Mouse (Mus musculus) lung, postnatal 0 days (tissue): ENCODE measurements at regions not wholly inside any gene's neighbourhood (a gene's known extent, or its start where the extent isn't known, plus 50 kb on each side); places are given as distances from the start of the nearest gene placed in this dataset.
"Not testable (repeated sequence)": the region's sequence is repeated elsewhere in the genome, so short reads cannot be mapped to it uniquely, and the experiment has no call there.

Experiments
- ATAC-seq: fragments of 200-750 bp; cut with Nextera tagmentation; 2 replicates; pipeline ENCODE4 v1.8.0; 2017; ENCODE audit warnings: moderate library complexity
- DNase-seq: peaks from one replicate; pipeline ENCODE4 v3.0.0-alpha.2; 2016; ENCODE audit warnings: low spot score
- H3K27ac ChIP-seq: fragments of 300-500 bp; sonication (generic); 2 replicates; pipeline ENCODE4 v1.5.1; 2014; ENCODE audit warnings: antibody characterized with exemption, mild to moderate bottlenecking, low read length, mixed read lengths
- H3K27me3 ChIP-seq: fragments of 300-500 bp; sonication (generic); replicated peaks from 2 replicates; pipeline ENCODE4 v1.6.1; 2014; ENCODE audit warnings: low read length, mixed read lengths; ENCODE audit not compliant: insufficient read depth
- H3K36me3 ChIP-seq: fragments of 300-500 bp; sonication (generic); 2 replicates; pipeline ENCODE4 v1.6.1; 2014; ENCODE audit warnings: low read length, mixed read lengths; ENCODE audit not compliant: insufficient read depth
- H3K4me1 ChIP-seq: fragments of 300-500 bp; sonication (generic); 2 replicates; pipeline ENCODE4 v1.6.1; 2014; ENCODE audit warnings: antibody characterized with exemption, low read depth, low read length, mixed read lengths; ENCODE audit not compliant: insufficient read depth
- H3K4me2 ChIP-seq: fragments of 300-500 bp; sonication (generic); replicated peaks from 2 replicates; pipeline ENCODE4 v1.6.1; 2014; ENCODE audit warnings: low read depth, mild to moderate bottlenecking, low read length, moderate library complexity, mixed read lengths
- H3K4me3 ChIP-seq: fragments of 300-500 bp; sonication (generic); 2 replicates; pipeline ENCODE4 v1.5.1; 2014; ENCODE audit warnings: low read depth, low read length
- H3K9ac ChIP-seq: fragments of 300-500 bp; sonication (generic); replicated peaks from 2 replicates; pipeline ENCODE4 v1.6.1; 2014; ENCODE audit warnings: low read depth, mild to moderate bottlenecking
- H3K9me3 ChIP-seq: fragments of 300-500 bp; sonication (generic); 2 replicates; pipeline ENCODE4 v1.6.1; 2016; ENCODE audit warnings: low read length, mixed read lengths
- CTCF ChIP-seq: IDR thresholded peaks from 2 replicates; pipeline ENCODE4 v1.5.1; 2016; ENCODE audit warnings: antibody characterized with exemption, mild to moderate bottlenecking
- EP300 ChIP-seq: IDR thresholded peaks from 2 replicates; pipeline ENCODE4 v1.6.1; 2016; ENCODE audit warnings: antibody characterized with exemption, mild to moderate bottlenecking, control low read depth
- WGBS: fragments of 180-500 bp; shearing (Covaris S2); extraction: QIAGEN DNeasy Blood & Tissue Kit; methylation state at CpG from one replicate; pipeline ENCODE4 v1.1.7; 2014; 5-methylcytosine and 5-hydroxymethylcytosine counted together

GRCm38 (mm10) chr15:5892034-5892433 is 407.6 kb upstream of the Dab2 start:
- no peaks in the 10 kb centered on the region for H3K4me1 ChIP-seq
- WGBS: 29% methylated on average over 3 of the region's 3 CpGs
- peak; percentile 52 for ATAC-seq
- TF ChIP-seq EP300 (no peak), CTCF (no peak)
- no peak overlapping the region for H3K27ac ChIP-seq
- H3K9me3 ChIP-seq: no peaks in the 10 kb centered on the region
- no peaks in the 10 kb centered on the region for H3K27me3 ChIP-seq
- H3K4me2 ChIP-seq: no peak overlapping the region
- H3K9ac ChIP-seq: no peak overlapping the region
- no peak overlapping the region for H3K4me3 ChIP-seq
- peak; percentile 50 for DNase-seq
- no peaks in the 10 kb centered on the region for H3K36me3 ChIP-seq

GRCm38 (mm10) chr15:5895688-5896470 is 403.7 kb upstream of the Dab2 start:
- not testable (repeated sequence) for H3K9me3 ChIP-seq, H3K4me2 ChIP-seq, H3K27ac ChIP-seq, H3K9ac ChIP-seq, H3K4me1 ChIP-seq, DNase-seq, H3K27me3 ChIP-seq, H3K36me3 ChIP-seq, ATAC-seq, H3K4me3 ChIP-seq
- 86% methylated on average over 5 of the region's 5 CpGs for WGBS

GRCm38 (mm10) chr15:5915261-5915660 is 384.3 kb upstream of the Dab2 start:
- TF ChIP-seq EP300: no peak
- peak; percentile 70 for TF ChIP-seq CTCF
- Histone ChIP-seq H3K9ac (no peak overlapping the region), H3K27ac (no peak overlapping the region), H3K4me2 (no peak overlapping the region), H3K4me1 (no peaks in the 10 kb centered on the region), H3K36me3 (no peaks in the 10 kb centered on the region), H3K4me3 (no peak overlapping the region), H3K27me3 (no peaks in the 10 kb centered on the region), H3K9me3 (no peaks in the 10 kb centered on the region)
- peak; percentile 57 for DNase-seq
- 1% methylated on average over 2 of the region's 2 CpGs for WGBS
- ATAC-seq: no peak

- Histone ChIP-seq H3K36me3 (no peaks in the 10 kb centered on the region), H3K4me1 (no peaks in the 10 kb centered on the region), H3K27ac (no peak overlapping the region), H3K4me3 (no peak overlapping the region), H3K4me2 (no peak overlapping the region), H3K9ac (no peak overlapping the region), H3K9me3 (no peaks in the 10 kb centered on the region), H3K27me3 (no peaks in the 10 kb centered on the region)
- DNase-seq (no peak), ATAC-seq (no peak)
- TF ChIP-seq EP300: no peak
- no peak for TF ChIP-seq CTCF
- 24% methylated on average over 4 of the region's 4 CpGs for WGBS
Observed at GRCm38 (mm10) chr15:5920058-5920457, 379.5 kb upstream of the Dab2 start.

- TF ChIP-seq CTCF (no peak), EP300 (no peak)
- Histone ChIP-seq H3K4me3 (no peak overlapping the region), H3K9me3 (no peaks in the 10 kb centered on the region), H3K36me3 (no peaks in the 10 kb centered on the region), H3K27ac (no peak overlapping the region), H3K4me2 (no peak overlapping the region), H3K9ac (no peak overlapping the region), H3K27me3 (no peaks in the 10 kb centered on the region), H3K4me1 (no peaks in the 10 kb centered on the region)
- DNase-seq (no peak), ATAC-seq (no peak)
- WGBS: 43% methylated on average over 3 of the region's 3 CpGs
Observed at GRCm38 (mm10) chr15:5927768-5928167, 371.8 kb upstream of the Dab2 start.

- no peak for ATAC-seq
- no peak overlapping the region for H3K27ac ChIP-seq
- no peak overlapping the region for H3K4me2 ChIP-seq
- 55% methylated on average over 3 of the region's 3 CpGs for WGBS
- no peak overlapping the region for H3K4me3 ChIP-seq
- no peak for DNase-seq
- H3K9ac ChIP-seq: no peak overlapping the region
- no peaks in the 10 kb centered on the region for H3K27me3 ChIP-seq
- no peaks in the 10 kb centered on the region for H3K9me3 ChIP-seq
- TF ChIP-seq CTCF (no peak), EP300 (no peak)
- H3K36me3 ChIP-seq: no peaks in the 10 kb centered on the region
- no peaks in the 10 kb centered on the region for H3K4me1 ChIP-seq
Observed at GRCm38 (mm10) chr15:5933586-5933985, 366.0 kb upstream of the Dab2 start.

GRCm38 (mm10) chr15:5940945-5941344 is 358.6 kb upstream of the Dab2 start:
- Histone ChIP-seq H3K36me3 (no peaks in the 10 kb centered on the region), H3K4me2 (no peak overlapping the region), H3K9me3 (no peaks in the 10 kb centered on the region), H3K4me1 (no peaks in the 10 kb centered on the region), H3K9ac (no peak overlapping the region), H3K4me3 (no peak overlapping the region), H3K27me3 (no peaks in the 10 kb centered on the region), H3K27ac (no peak overlapping the region)
- ATAC-seq (no peak), DNase-seq (no peak)
- TF ChIP-seq CTCF (no peak), EP300 (no peak)
- 49% methylated on average over 2 of the region's 2 CpGs for WGBS
